Mouse (Mus musculus) lung, embryonic 14.5 days (tissue): ENCODE measurements around the gene Pik3r1. TPM values are rescaled to one million over a fixed set of nuclear protein-coding genes. Genes with fewer than 3 reads are reported as not detected.

Source experiments
- ATAC-seq: fragments of 200-750 bp; cut with Nextera tagmentation; 2 replicates; pipeline ENCODE4 v1.8.0; 2017; ENCODE audit warnings: mild to moderate bottlenecking, moderate TSS enrichment, moderate library complexity; ENCODE audit not compliant: insufficient read depth
- DNase-seq: peaks from one replicate; pipeline ENCODE4 v3.0.0-alpha.2; 2015
- H3K27ac ChIP-seq: fragments of 300-500 bp; sonication (generic); 2 replicates; pipeline ENCODE4 v1.5.1; 2014; ENCODE audit warnings: low read depth, mild to moderate bottlenecking, moderate library complexity
- H3K27me3 ChIP-seq: fragments of 300-500 bp; sonication (generic); 2 replicates; pipeline ENCODE4 v1.6.1; 2014; ENCODE audit warnings: low read length, control low read depth; ENCODE audit not compliant: insufficient read depth
- H3K36me3 ChIP-seq: fragments of 300-500 bp; sonication (generic); 2 replicates; pipeline ENCODE4 v1.6.1; 2014; ENCODE audit warnings: control low read depth; ENCODE audit not compliant: insufficient read depth
- H3K4me1 ChIP-seq: fragments of 300-500 bp; sonication (generic); 2 replicates; pipeline ENCODE4 v1.6.1; 2014; ENCODE audit warnings: antibody characterized with exemption, control low read depth; ENCODE audit not compliant: insufficient read depth
- H3K4me2 ChIP-seq: fragments of 300-500 bp; sonication (generic); 2 replicates; pipeline ENCODE4 v1.6.1; 2014; ENCODE audit warnings: mild to moderate bottlenecking
- H3K4me3 ChIP-seq: fragments of 300-500 bp; sonication (generic); 2 replicates; pipeline ENCODE4 v1.5.1; 2014; ENCODE audit warnings: low read depth, low read length
- H3K9ac ChIP-seq: fragments of 300-500 bp; sonication (generic); 2 replicates; pipeline ENCODE4 v1.6.1; 2014
- H3K9me3 ChIP-seq: fragments of 300-500 bp; sonication (generic); 2 replicates; pipeline ENCODE4 v1.6.1; 2016; ENCODE audit warnings: low read depth, low read length, control low read depth
- CTCF ChIP-seq: IDR thresholded peaks from 2 replicates; pipeline ENCODE4 v1.5.1; 2016; ENCODE audit warnings: antibody characterized with exemption, low read depth
- WGBS: fragments of 180-500 bp; shearing (Covaris S2); extraction: QIAGEN DNeasy Blood & Tissue Kit; methylation state at CpG from one replicate; pipeline ENCODE4 v1.1.7; 2014; 5-methylcytosine and 5-hydroxymethylcytosine counted together
- polyA plus RNA-seq: library from polyadenylated mRNA; unstranded; fragments of >200 nt; fragmentation: Nextera tagmentation; extraction: Ambion mirVana; gene quantifications from 2 replicates; pipeline ENCODE4 v1.2.1, GENCODE M21; 2014

The Pik3r1 gene
- polyA plus RNA-seq, 1 experiment from 2014 or later: 33.4 TPM

DNA sequence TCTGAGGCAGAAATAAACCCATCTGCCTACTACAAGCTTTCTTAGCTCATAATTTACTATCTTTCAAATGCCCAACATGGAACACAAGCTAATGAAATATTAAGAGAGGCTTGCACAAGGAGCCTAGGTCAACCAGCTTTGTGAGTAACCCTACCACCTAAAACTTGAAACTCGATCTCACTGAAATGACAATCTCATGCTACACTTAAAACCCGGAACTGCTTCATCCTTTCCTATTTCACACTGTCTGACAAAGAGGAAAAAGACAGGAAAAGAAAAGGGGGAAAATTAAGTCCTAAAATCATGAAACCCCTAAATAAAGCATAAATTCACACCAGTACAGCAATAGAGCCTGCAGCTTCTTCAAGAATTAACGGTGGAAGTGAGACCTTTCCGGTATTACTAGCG is 1.4 kb downstream of the Pik3r1 start:
- DNase-seq (no peak), ATAC-seq (no peak)
- Histone ChIP-seq H3K4me1 (peaks cover 16% of the 10 kb centered on the region), H3K9ac (peak overlapping the region; percentile 93), H3K36me3 (no peaks in the 10 kb centered on the region), H3K4me3 (peak overlapping the region; percentile 92), H3K9me3 (no peaks in the 10 kb centered on the region), H3K27ac (peak overlapping the region; percentile 96), H3K4me2 (peak overlapping the region; percentile 83), H3K27me3 (no peaks in the 10 kb centered on the region)
- no peak for TF ChIP-seq CTCF
- WGBS: under 1% methylated on average over 5 of the region's 5 CpGs

GRCm38 (mm10) chr13:101765976-101766375 is 2.0 kb downstream of the Pik3r1 start:
- Histone ChIP-seq H3K4me2 (peak overlapping the region; percentile 83), H3K4me3 (peak overlapping the region; percentile 92), H3K9me3 (no peaks in the 10 kb centered on the region), H3K4me1 (peaks cover 22% of the 10 kb centered on the region), H3K9ac (peak overlapping the region; percentile 93), H3K36me3 (no peaks in the 10 kb centered on the region), H3K27ac (no peak overlapping the region), H3K27me3 (no peaks in the 10 kb centered on the region)
- no peak for ATAC-seq
- WGBS: 13% methylated on average over 3 of the region's 3 CpGs
- DNase-seq: peak; percentile 36
- no peak for TF ChIP-seq CTCF

GRCm38 (mm10) chr13:101764111-101764510 is 3.9 kb downstream of the Pik3r1 start:
- H3K36me3 ChIP-seq: no peaks in the 10 kb centered on the region
- peak overlapping the region; percentile 12; the same call in 1 of the 2 replicates for H3K4me2 ChIP-seq
- no peak overlapping the region for H3K27ac ChIP-seq
- H3K27me3 ChIP-seq: no peaks in the 10 kb centered on the region
- 65% methylated on average over 5 of the region's 5 CpGs for WGBS
- peaks cover 38% of the 10 kb centered on the region for H3K4me1 ChIP-seq
- ATAC-seq (no peak), DNase-seq (no peak)
- H3K9ac ChIP-seq: no peak overlapping the region
- H3K4me3 ChIP-seq: no peak overlapping the region
- no peaks in the 10 kb centered on the region for H3K9me3 ChIP-seq
- TF ChIP-seq CTCF: no peak

DNA sequence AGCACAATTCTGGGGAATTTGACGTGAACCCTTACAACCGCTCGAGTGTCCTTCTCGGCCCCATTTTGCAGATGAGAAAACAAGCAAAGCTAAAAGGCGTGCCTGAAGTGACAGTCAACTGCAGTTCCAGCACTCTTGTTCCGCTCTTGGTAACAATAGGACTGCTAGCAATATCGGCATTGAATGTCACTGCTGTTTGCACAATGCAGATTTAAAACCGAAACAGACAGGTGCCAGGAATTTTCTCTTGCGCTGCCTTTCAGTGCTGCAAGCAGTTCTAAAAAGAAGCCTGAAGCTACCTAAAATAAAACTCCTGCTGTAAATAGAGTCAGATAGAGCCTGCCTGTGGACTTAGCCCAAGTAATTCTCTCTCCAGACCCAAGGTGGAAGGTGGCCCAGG is 4.3 kb downstream of the Pik3r1 start:
- Histone ChIP-seq H3K9ac (no peak overlapping the region), H3K4me2 (peak overlapping the region; percentile 12; the same call in 1 of the 2 replicates), H3K27ac (no peak overlapping the region), H3K27me3 (no peaks in the 10 kb centered on the region), H3K4me1 (peaks cover 41% of the 10 kb centered on the region), H3K9me3 (no peaks in the 10 kb centered on the region), H3K36me3 (no peaks in the 10 kb centered on the region), H3K4me3 (no peak overlapping the region)
- WGBS: 81% methylated on average over 9 of the region's 9 CpGs
- DNase-seq (no peak), ATAC-seq (no peak)
- TF ChIP-seq CTCF: no peak

DNA sequence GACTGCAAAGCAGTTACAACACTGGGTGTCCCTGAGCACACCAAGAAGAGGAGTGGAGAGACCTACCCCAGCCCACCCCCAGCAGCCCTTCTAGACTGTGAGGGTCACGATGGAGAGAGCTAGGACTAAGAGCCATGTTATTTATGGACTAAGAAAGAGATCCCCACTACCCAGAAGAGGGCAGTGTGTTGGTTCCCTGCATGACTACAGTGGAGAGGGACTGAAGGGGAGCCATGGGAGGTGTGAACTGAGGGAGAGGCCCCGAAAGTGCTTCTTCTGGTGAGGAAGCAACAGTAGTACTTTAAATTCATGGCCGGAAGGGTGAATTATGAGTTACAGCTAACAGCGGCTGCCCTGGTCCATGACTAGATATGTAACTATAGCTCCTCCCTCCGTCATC is 4.9 kb downstream of the Pik3r1 start:
- ATAC-seq: no peak
- no peak overlapping the region for H3K4me2 ChIP-seq
- WGBS: 78% methylated on average over 5 of the region's 5 CpGs

DNA sequence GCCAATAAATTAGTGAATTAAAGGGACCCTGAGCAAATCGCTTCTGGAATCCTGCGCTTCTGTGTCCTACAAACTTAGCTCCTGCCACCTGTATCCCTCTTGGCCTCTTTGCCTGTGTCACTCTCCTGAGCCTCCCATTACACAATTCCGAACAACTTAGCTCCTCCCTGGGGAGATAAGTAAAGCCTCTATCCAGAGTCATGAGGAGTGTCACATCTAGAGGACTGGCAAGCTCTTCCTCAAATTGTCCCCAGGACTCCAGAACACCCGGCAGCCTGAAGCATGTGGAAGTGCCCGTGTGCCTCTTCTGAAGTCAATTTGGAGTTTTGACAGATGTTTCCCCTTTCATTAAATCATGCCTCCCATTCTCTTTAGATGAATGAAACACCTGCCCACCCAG is 6.4 kb downstream of the Pik3r1 start:
- 46% methylated on average over 5 of the region's 5 CpGs for WGBS

More for the DNA sequence above, 4.9 kb downstream of the Pik3r1 start:
- Histone ChIP-seq H3K9me3 (no peaks in the 10 kb centered on the region), H3K27ac (no peak overlapping the region), H3K27me3 (no peaks in the 10 kb centered on the region), H3K9ac (no peak overlapping the region), H3K4me3 (no peak overlapping the region), H3K36me3 (no peaks in the 10 kb centered on the region), H3K4me1 (peaks cover 47% of the 10 kb centered on the region)
- TF ChIP-seq CTCF: no peak
- DNase-seq: no peak

GRCm38 (mm10) chr13:101760953-101761352 is 7.1 kb downstream of the Pik3r1 start:
- peak overlapping the region; percentile 21; the same call in 1 of the 2 replicates for H3K4me2 ChIP-seq
- peak; percentile 39; the same call in 1 of the 2 replicates for ATAC-seq

More for the DNA sequence above, 6.4 kb downstream of the Pik3r1 start:
- DNase-seq (no peak), ATAC-seq (no peak)
- Histone ChIP-seq H3K4me3 (no peak overlapping the region), H3K27ac (no peak overlapping the region), H3K4me1 (peaks cover 49% of the 10 kb centered on the region), H3K9me3 (no peaks in the 10 kb centered on the region), H3K9ac (no peak overlapping the region), H3K4me2 (no peak overlapping the region), H3K36me3 (peaks cover 11% of the 10 kb centered on the region; the same call in 1 of the 2 replicates), H3K27me3 (no peaks in the 10 kb centered on the region)
- TF ChIP-seq CTCF: no peak

More at GRCm38 (mm10) chr13:101760953-101761352, 7.1 kb downstream of the Pik3r1 start:
- Histone ChIP-seq H3K9ac (no peak overlapping the region), H3K4me1 (peaks cover 43% of the 10 kb centered on the region), H3K4me3 (no peak overlapping the region), H3K27me3 (no peaks in the 10 kb centered on the region), H3K27ac (peak overlapping the region; percentile 30), H3K36me3 (peaks cover 14% of the 10 kb centered on the region; the same call in 1 of the 2 replicates), H3K9me3 (no peaks in the 10 kb centered on the region)
- DNase-seq: no peak
- TF ChIP-seq CTCF: no peak
- 37% methylated on average over 3 of the region's 3 CpGs for WGBS
